Mouse (Mus musculus) ovary, adult 2 months (tissue): ENCODE results near the gene Gm4303. TPM values are rescaled to one million over a fixed set of nuclear protein-coding genes. Genes with fewer than 3 reads are reported as not detected.

Experiments used
- polyA plus RNA-seq: library from polyadenylated mRNA; depleted of rRNA; stranded (reverse); fragments of >200 nt; gene quantifications from 2 replicates; pipeline ENCODE4 v1.2.3, GENCODE M21; 2012; rRNA removed

Gm4303 gene
- polyA plus RNA-seq = not detected in 2 replicates

GRCm38 (mm10) chr10:100345672-100346071 lies at the start of gene Gm4303:
TSS of gene Gm4303 (plus strand) at chr10:100345972.

GRCm38 (mm10) chr10:100335376-100335775 lies 10.4 kb upstream of the Gm4303 start, which contains the start of gene Gm4301:
TSS of gene Gm4301 (plus strand) at chr10:100335676.

GRCm38 (mm10) chr10:100340536-100340935 lies 5.2 kb upstream of the Gm4303 start, which contains the start of gene Gm4302:
TSS of gene Gm4302 (plus strand) at chr10:100340836.

GRCm38 (mm10) chr10:100350793-100351192 lies 5.0 kb downstream of the Gm4303 start, which contains the start of gene Gm4305:
TSS of gene Gm4305 (plus strand) at chr10:100351093.

GRCm38 (mm10) chr10:100361038-100361437 lies 15.3 kb downstream of the Gm4303 start, which contains the start of gene Gm4307:
TSS of gene Gm4307 (plus strand) at chr10:100361338.

GRCm38 (mm10) chr10:100382460-100382859 lies 36.7 kb downstream of the Gm4303 start, which contains the start of gene Gm4312:
TSS of gene Gm4312 (minus strand) at chr10:100382560.

Other genes starting within 250 kb of the Gm4303 start
- not detected in 2 replicates for gene Gm4301, start 10.3 kb upstream of the Gm4303 start, polyA plus RNA-seq
- not detected in 2 replicates for gene Gm4302, start 5.1 kb upstream of the Gm4303 start, polyA plus RNA-seq
- gene Gm4305, start 5.1 kb downstream of the Gm4303 start, polyA plus RNA-seq = not detected in 2 replicates
- not detected in 2 replicates for gene Gm4307, start 15.4 kb downstream of the Gm4303 start, polyA plus RNA-seq
- gene Gm4312, start 36.6 kb downstream of the Gm4303 start, polyA plus RNA-seq = not detected in 2 replicates
- gene Tmtc3, start 141.4 kb downstream of the Gm4303 start, polyA plus RNA-seq = 7.0 and 8.7 TPM in 2 replicates
- 0.20 TPM in 2 replicates for gene Cep290, start 141.6 kb downstream of the Gm4303 start, polyA plus RNA-seq
- gene 4930430F08Rik, start 244.5 kb downstream of the Gm4303 start, polyA plus RNA-seq = 6.1 and 6.9 TPM in 2 replicates
- not detected in 2 replicates for gene 1700017N19Rik, start 244.5 kb downstream of the Gm4303 start, polyA plus RNA-seq